Mouse (Mus musculus) CD4-positive, CD25-positive, alpha-beta regulatory T cell (primary cell): Measurements from ENCODE around the gene Snph. TPM values are rescaled to one million over a fixed set of nuclear protein-coding genes. Genes with fewer than 3 reads are reported as not detected.

Experiments used
- polyA plus RNA-seq: library from polyadenylated mRNA; unstranded; fragments of 100-300 nt; shearing (Covaris generic); gene quantifications from one replicate; pipeline ENCODE4 v1.2.1, GENCODE M21; 2017

Snph gene
- not detected for polyA plus RNA-seq

GRCm38 (mm10) chr2:151632159-151632814 lies at the start of gene Snph:
Snph (minus strand) TSS chr2:151632593.

DNA sequence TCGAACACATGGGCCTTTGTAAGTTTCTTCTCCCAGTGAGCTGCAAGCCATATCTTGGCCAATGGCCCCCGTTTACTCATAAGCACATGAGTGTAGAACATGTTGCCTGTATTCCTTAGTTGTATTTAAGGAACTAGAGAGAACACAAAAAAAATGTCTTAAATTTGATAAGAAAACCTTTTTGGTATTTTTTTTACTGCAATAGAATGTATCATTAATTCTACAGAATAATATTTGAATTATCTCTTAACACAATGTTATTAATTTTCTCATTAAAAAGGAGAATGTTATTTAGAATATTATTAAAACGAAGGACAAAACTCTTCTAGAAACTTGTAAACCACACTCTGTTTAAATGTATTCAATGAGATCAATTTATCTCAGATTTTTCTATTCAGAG lies 36.0 kb upstream of the Snph start, which contains the start of gene Rad21l:
TSS of gene Rad21l (minus strand) at position 101 of the 400 bp plus-strand sequence.

GRCm38 (mm10) chr2:151571873-151572700 lies 60.3 kb downstream of the Snph start, which contains the start of gene Sdcbp2:
Sdcbp2 (plus strand) TSS chr2:151572622.

GRCm38 (mm10) chr2:151542323-151543062 lies 89.9 kb downstream of the Snph start, which contains the start of gene Fkbp1a:
Fkbp1a (plus strand) TSS chr2:151542483.

Other genes starting within 250 kb of the Snph start
- not detected for gene 4921509C19Rik, start 156.4 kb downstream of the Snph start, polyA plus RNA-seq
- 161 TPM for gene Nsfl1c, start 138.4 kb downstream of the Snph start, polyA plus RNA-seq
- gene Fkbp1a, start 90.1 kb downstream of the Snph start, polyA plus RNA-seq: 322 TPM
- gene Sdcbp2, start 60.0 kb downstream of the Snph start, polyA plus RNA-seq: 45.4 TPM
- not detected for gene Rad21l, start 35.9 kb upstream of the Snph start, polyA plus RNA-seq
- not detected for gene Tmem74b, start 69.4 kb upstream of the Snph start, polyA plus RNA-seq
- gene Psmf1, start 111.6 kb upstream of the Snph start, polyA plus RNA-seq: 70.7 TPM
- not detected for gene Rspo4, start 210.3 kb upstream of the Snph start, polyA plus RNA-seq